Mouse (Mus musculus) liver, embryonic 11.5 days (tissue): ENCODE measurements around the gene Icam1. TPM values are rescaled to one million over a fixed set of nuclear protein-coding genes. Genes with fewer than 3 reads are reported as not detected.
A peak's percentile ranks its signal among the peaks of the same experiment; 100 is the strongest.
"Not testable (repeated sequence)": the region's sequence is repeated elsewhere in the genome, so short reads cannot be mapped to it uniquely, and the experiment has no call there.

ENCODE experiments used
- ATAC-seq: fragments of 200-750 bp; cut with Nextera tagmentation; replicated peaks from 2 replicates; pipeline ENCODE4 v1.8.0; 2017; ENCODE audit warnings: moderate number of reproducible peaks, mild to moderate bottlenecking, moderate TSS enrichment, moderate library complexity; ENCODE audit not compliant: low FRiP score
- DNase-seq: peaks from one replicate; pipeline ENCODE4 v3.0.0-alpha.2; 2017; ENCODE audit warnings: low spot score
- H3K27ac ChIP-seq: fragments of 300-500 bp; sonication (generic); 2 replicates; pipeline ENCODE4 v1.5.1; 2014; ENCODE audit warnings: mild to moderate bottlenecking, low read depth, low read length, control low read depth
- H3K27me3 ChIP-seq: fragments of 300-500 bp; sonication (generic); replicated peaks from 2 replicates; pipeline ENCODE4 v1.6.1; 2014; ENCODE audit warnings: low read length, mixed read lengths; ENCODE audit not compliant: control insufficient read depth, insufficient read depth
- H3K36me3 ChIP-seq: fragments of 300-500 bp; sonication (generic); 2 replicates; pipeline ENCODE4 v1.6.1; 2014; ENCODE audit warnings: mild to moderate bottlenecking, low read length, moderate library complexity, mixed read lengths; ENCODE audit not compliant: control insufficient read depth, insufficient read depth
- H3K4me1 ChIP-seq: fragments of 300-500 bp; sonication (generic); replicated peaks from 2 replicates; pipeline ENCODE4 v1.6.1; 2014; ENCODE audit warnings: low read length, mixed read lengths; ENCODE audit not compliant: control insufficient read depth, insufficient read depth
- H3K4me2 ChIP-seq: fragments of 300-500 bp; sonication (generic); 2 replicates; pipeline ENCODE4 v1.6.1; 2014; ENCODE audit warnings: mild to moderate bottlenecking, control low read depth, moderate library complexity
- H3K4me3 ChIP-seq: fragments of 300-500 bp; sonication (generic); 2 replicates; pipeline ENCODE4 v1.5.1; 2014; ENCODE audit warnings: low read depth, low read length, control low read depth
- H3K9ac ChIP-seq: fragments of 300-500 bp; sonication (generic); 2 replicates; pipeline ENCODE4 v1.6.1; 2014; ENCODE audit warnings: low read depth, low read length, control low read depth
- H3K9me3 ChIP-seq: fragments of 300-500 bp; sonication (generic); 2 replicates; pipeline ENCODE4 v1.6.1; 2016; ENCODE audit warnings: low read length, inconsistent platforms, mixed read lengths; ENCODE audit not compliant: control insufficient read depth
- WGBS: fragments of 180-500 bp; shearing (Covaris S2); extraction: QIAGEN DNeasy Blood & Tissue Kit; methylation state at CpG from one replicate; pipeline ENCODE4 v1.1.7; 2014; 5-methylcytosine and 5-hydroxymethylcytosine counted together
- polyA plus RNA-seq: library from polyadenylated mRNA; unstranded; fragments of >200 nt; fragmentation: Nextera tagmentation; extraction: Ambion mirVana; gene quantifications from 2 replicates; pipeline ENCODE4 v1.2.1, GENCODE M21; 2014

Gene Icam1
- polyA plus RNA-seq, 1 experiment from 2014 or later, result 12.2 TPM

DNA sequence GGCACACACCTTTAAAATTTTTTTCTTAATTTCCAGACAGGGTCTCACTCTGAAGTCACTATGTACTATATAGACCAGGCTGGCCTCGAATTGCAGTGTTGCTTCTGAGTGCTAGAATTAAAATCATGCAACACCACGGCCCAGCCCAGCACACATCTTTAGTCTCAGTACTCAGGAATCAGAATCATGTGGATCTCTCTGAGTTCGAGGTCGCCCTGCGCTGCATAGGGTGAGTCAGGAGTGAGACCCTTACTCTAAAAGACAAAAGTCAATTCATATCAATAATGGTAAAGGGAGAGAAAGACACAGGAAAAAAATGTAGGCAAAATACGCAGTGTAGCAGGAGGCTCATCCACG, 13.5 kb upstream of the Icam1 start:
- Histone ChIP-seq H3K27ac (peak overlapping the region; percentile 77; the same call in 1 of the 2 replicates), H3K9me3 (no peaks in the 10 kb centered on the region), H3K36me3 (peaks cover 10% of the 10 kb centered on the region), H3K4me1 (0 out of 2 replicates have a peak, but pooled peaks cover 2% of the 10 kb centered on the region), H3K9ac (peak overlapping the region; percentile 80), H3K27me3 (no peaks in the 10 kb centered on the region), H3K4me2 (peak overlapping the region; percentile 95), H3K4me3 (peak overlapping the region; percentile 88)
- DNase-seq (no peak), ATAC-seq (peak; percentile 26)
- 11% methylated on average over 7 of the region's 7 CpGs for WGBS

DNA sequence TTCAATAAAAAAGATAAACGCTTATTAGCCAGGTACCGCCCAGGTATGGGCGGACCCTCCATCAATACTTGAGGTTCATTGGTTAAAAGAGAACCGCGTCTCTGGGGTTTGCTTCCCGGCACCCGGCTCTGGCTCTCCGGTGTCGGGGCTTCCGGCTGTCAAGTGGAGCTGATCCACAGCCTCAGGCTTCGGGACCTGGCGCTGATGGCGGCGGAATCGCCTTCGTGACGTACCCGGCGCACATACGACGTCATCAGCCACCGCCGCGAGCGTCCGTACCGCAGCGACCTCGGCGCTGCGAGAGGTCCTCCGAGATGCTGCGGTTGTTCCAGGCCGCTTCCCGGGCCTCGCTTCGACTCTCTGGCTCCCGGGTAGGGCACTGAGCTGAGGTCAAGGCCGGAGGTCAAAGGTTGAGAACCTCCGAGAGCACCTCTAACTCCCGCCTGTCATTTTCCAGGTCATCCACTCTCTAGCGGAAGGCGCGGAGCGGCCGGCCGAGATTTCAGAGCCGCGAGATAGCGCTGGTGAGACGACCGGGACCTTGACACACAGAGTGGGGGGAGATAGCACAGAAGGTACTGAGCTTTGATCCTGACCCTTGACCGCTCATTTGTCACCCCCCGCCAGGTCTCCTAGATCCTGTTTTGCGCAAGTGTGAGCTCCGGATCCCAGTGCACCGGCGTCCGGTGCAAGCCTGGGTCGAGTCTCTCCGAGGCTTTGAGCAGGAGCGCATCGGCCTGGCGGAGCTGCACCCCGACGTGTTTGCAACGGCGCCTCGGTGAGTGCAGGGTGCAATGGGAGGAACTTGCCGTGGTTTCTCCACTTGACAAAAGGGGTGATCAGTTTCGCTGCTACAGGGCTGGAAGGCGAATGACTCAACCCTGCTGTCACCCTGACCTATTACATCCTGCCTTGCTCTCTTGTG, 12.9 kb upstream of the Icam1 start, which contains the start of gene Mrpl4:
Gene Mrpl4, plus strand, starts transcription at position 112 of the 925 bp plus-strand sequence.
- H3K27ac ChIP-seq, result peak within 1 kb of the TSS; percentile 77
- peaks cover 16% of the 10 kb centered on the region for H3K36me3 ChIP-seq
- peak within 1 kb of the TSS; percentile 80 for H3K9ac ChIP-seq
- H3K9me3 ChIP-seq, result no peaks in the 10 kb centered on the region
- H3K4me3 ChIP-seq, result peak within 1 kb of the TSS; percentile 88
- under 1% methylated on average over 72 of the region's 72 CpGs for WGBS
- H3K27me3 ChIP-seq, result no peaks in the 10 kb centered on the region
- peak within 1 kb of the TSS; percentile 95 for H3K4me2 ChIP-seq
- 0 out of 2 replicates have a peak, but pooled peaks cover 2% of the 10 kb centered on the region for H3K4me1 ChIP-seq
- DNase-seq (peak; percentile 90), ATAC-seq (peak; percentile 78)

DNA sequence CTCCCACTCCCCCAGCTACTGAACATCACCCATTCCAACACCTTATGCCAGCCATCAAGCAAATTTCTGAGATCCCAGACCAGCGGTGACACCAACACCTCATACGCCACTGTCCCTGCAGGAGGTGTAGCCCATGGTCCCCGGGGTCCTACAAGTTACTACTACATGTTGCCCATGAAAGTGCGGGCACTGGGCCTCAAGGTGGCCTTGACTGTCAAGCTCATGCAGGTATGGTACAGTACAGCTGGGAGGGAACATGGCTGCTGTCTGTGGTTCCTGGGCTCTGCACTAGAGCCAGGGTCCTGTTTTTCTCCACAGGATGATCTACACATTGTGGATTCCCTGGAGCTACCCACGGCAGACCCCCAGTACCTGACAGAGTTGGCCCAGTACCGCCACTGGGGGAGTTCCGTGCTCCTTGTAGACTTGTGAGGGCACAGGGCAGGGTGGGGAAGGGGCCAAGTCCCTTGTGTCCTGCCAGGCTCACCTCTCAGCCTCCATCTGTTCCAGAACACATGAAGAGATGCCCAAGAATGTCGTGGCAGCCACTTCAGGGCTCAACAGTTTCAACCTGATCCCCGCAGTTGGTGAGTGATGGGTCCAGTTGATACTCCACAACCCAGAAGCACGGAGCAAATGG, 8.4 kb upstream of the Icam1 start:
- ATAC-seq, result no peak
- no peak overlapping the region for H3K9ac ChIP-seq
- H3K4me1 ChIP-seq, result 0 out of 2 replicates have a peak, but pooled peaks cover 8% of the 10 kb centered on the region
- no peak overlapping the region for H3K4me3 ChIP-seq
- no peaks in the 10 kb centered on the region for H3K27me3 ChIP-seq
- WGBS, result 89% methylated on average over 10 of the region's 10 CpGs
- H3K4me2 ChIP-seq, result no peak overlapping the region
- DNase-seq, result no peak
- peaks cover 16% of the 10 kb centered on the region for H3K36me3 ChIP-seq
- H3K27ac ChIP-seq, result no peak overlapping the region
- no peaks in the 10 kb centered on the region for H3K9me3 ChIP-seq

DNA sequence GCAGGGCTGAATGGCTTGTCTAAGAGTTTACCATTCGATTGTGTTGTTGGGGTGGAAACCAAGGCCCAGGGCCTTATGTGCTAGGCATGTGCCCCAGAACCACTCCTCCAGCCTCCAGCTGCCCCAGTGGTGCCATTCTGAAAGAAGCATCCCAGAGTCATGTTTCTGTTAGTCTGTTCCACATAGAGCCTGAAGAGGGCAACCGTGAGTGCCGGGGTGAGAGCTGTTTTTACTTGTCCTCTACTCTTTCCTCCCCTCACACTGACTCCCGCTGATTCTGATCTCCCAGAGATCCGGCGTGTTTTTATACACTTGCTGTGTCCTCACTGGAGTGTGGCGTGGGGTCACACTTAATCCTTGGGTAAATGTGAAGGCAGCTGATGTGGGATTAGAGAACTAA, 7.8 kb upstream of the Icam1 start:
- H3K4me1 ChIP-seq, result 0 out of 2 replicates have a peak, but pooled peaks cover 10% of the 10 kb centered on the region
- no peak overlapping the region for H3K9ac ChIP-seq
- no peaks in the 10 kb centered on the region for H3K9me3 ChIP-seq
- no peak for ATAC-seq
- H3K27me3 ChIP-seq, result no peaks in the 10 kb centered on the region
- 83% methylated on average over 7 of the region's 7 CpGs for WGBS
- peaks cover 16% of the 10 kb centered on the region for H3K36me3 ChIP-seq
- no peak overlapping the region for H3K27ac ChIP-seq
- no peak overlapping the region for H3K4me2 ChIP-seq
- H3K4me3 ChIP-seq, result no peak overlapping the region
- DNase-seq, result no peak

DNA sequence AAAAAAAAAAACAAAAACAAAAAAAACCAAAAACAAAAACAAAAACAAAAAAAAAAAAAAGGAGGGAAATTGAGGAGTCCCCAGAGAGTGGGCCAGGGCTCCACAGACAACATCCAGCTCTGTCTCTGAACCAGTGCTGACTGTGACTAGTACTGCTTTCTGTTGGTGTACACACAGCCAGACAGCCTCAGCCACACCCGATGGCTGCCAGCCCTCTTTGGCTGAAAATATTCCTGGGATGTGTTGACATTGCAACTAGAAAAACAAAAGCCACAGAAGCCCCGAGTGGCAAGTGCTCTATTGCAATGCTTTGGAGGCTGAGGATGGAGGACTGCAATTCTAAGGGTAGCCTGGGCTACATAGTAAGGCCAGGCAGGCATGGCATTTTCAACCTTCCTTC, 5.4 kb upstream of the Icam1 start:
- DNase-seq, result no peak
- no peaks in the 10 kb centered on the region for H3K9me3 ChIP-seq
- WGBS, result 61% methylated on average over 2 of the region's 2 CpGs
- no peak for ATAC-seq
- H3K9ac ChIP-seq, result no peak overlapping the region
- peaks cover 8% of the 10 kb centered on the region; the same call in 1 of the 2 replicates for H3K27me3 ChIP-seq
- peaks cover 15% of the 10 kb centered on the region for H3K36me3 ChIP-seq
- H3K4me1 ChIP-seq, result peaks cover 19% of the 10 kb centered on the region
- no peak overlapping the region for H3K4me3 ChIP-seq
- H3K4me2 ChIP-seq, result no peak overlapping the region; the same call in 1 of the 2 replicates
- H3K27ac ChIP-seq, result no peak overlapping the region

DNA sequence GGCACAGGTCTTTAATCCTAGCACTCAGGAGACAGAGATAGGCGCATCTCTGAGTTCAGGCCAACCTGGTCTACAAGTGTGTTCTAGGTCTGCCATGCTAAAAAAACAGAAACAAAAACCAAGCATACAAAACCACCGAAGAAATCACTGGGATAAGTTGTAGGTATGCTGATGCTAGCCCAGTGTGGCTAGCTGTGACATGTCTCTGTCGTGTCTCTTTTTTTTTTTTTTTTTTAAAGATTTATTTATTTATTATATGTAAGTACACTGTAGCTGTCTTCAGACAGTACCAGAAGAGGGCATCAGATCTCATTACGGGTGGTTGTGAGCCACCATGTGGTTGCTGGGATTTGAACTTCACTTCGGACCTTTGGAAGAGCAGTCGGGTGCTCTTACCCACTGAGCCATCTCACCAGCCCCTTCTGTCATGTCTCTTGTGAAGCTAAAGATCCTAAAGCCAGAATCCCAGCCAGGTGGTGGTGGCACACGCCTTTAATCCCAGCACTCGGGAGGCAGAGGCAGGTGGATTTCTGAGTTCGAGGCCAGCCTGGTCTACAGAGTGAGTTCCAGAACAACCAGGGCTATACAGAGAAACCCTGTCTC, 4.7 kb upstream of the Icam1 start:
- DNase-seq, H3K9ac ChIP-seq, H3K9me3 ChIP-seq, H3K4me3 ChIP-seq, H3K27ac ChIP-seq, ATAC-seq, H3K4me2 ChIP-seq: not testable (repeated sequence)
- 73% methylated on average over 9 of the region's 9 CpGs for WGBS
- peaks cover 25% of the 10 kb centered on the region for H3K4me1 ChIP-seq
- H3K27me3 ChIP-seq, result peaks cover 12% of the 10 kb centered on the region; the same call in 1 of the 2 replicates
- peaks cover 12% of the 10 kb centered on the region for H3K36me3 ChIP-seq

DNA sequence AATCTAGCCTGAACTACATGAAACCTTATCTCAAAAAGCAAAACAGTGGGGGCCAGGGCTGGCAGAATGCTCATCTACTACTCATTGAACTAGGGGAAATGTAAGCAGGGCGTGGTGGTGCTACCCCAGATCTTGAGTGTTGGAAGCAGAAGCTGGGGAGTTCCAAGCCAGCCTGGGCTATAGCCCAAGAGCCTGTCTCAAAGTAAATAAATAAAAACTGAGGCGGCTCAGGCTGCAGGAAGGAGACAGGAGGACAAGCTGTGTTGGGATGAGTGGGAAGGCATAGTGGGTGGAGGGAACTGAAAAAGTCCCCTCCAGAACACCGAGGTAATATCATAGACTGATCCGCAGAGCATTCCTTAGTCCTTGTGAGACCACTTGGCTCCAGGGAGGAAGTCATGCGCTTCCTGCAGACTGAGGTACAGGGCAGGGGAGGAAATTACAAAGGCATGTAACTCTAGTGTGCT, 3.9 kb upstream of the Icam1 start:
- no peaks in the 10 kb centered on the region for H3K9me3 ChIP-seq
- peaks cover 25% of the 10 kb centered on the region for H3K4me1 ChIP-seq
- H3K27ac ChIP-seq, result no peak overlapping the region
- peaks cover 12% of the 10 kb centered on the region; the same call in 1 of the 2 replicates for H3K27me3 ChIP-seq
- ATAC-seq, result 0 out of 2 replicates have a peak, but pooled peaks have one; percentile 18
- DNase-seq, result no peak
- no peak overlapping the region for H3K4me3 ChIP-seq
- H3K36me3 ChIP-seq, result peaks cover 9% of the 10 kb centered on the region
- H3K9ac ChIP-seq, result no peak overlapping the region
- H3K4me2 ChIP-seq, result no peak overlapping the region
- WGBS, result 39% methylated on average over 5 of the region's 5 CpGs

DNA sequence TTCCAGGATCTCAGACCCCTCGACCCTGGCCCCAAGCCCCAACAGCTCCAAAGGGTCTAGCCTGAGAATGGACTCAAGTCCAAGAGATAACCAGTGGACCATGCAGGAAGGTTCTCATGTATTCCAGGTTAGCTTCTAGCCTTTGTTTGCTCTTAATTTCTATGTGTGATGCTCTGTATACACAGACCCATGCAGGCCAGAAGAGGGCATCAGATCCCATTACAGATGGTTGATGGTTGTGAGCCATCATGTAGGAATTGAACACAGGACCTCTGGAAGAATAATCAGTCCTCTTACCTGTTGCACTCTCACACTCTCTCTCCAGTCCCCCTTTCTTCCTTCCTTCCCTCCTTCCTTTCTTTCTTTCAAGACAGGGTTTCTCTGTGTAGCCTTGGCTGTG, 3.4 kb upstream of the Icam1 start:
- H3K4me2 ChIP-seq, result no peak overlapping the region
- H3K27me3 ChIP-seq, result peaks cover 14% of the 10 kb centered on the region; the same call in 1 of the 2 replicates
- peaks cover 5% of the 10 kb centered on the region for H3K36me3 ChIP-seq
- no peak overlapping the region for H3K9ac ChIP-seq
- no peaks in the 10 kb centered on the region for H3K9me3 ChIP-seq
- peaks cover 27% of the 10 kb centered on the region for H3K4me1 ChIP-seq
- 35% methylated on average over 1 of the region's 1 CpGs for WGBS
- H3K4me3 ChIP-seq, result no peak overlapping the region
- ATAC-seq (0 out of 2 replicates have a peak, but pooled peaks have one; percentile 27), DNase-seq (no peak)
- H3K27ac ChIP-seq, result no peak overlapping the region
